Mouse (Mus musculus) gastrocnemius, postnatal 14 days (tissue): ENCODE measurements around the gene Actl10. TPM values are rescaled to one million over a fixed set of nuclear protein-coding genes. Genes with fewer than 3 reads are reported as not detected.
A peak's percentile ranks its signal among the peaks of the same experiment; 100 is the strongest.

ENCODE experiments used
- DNase-seq: peaks from one replicate; pipeline ENCODE4 v3.0.0; 2021; ENCODE audit warnings: mixed read lengths
- intact Hi-C: fragments of 180-260 bp; cut with DNase I; formaldehyde crosslinking; loops from one replicate; pipeline ENCODE4 v1.15.1; 2025; ENCODE audit warnings: low total_unique reads
- long read RNA-seq, 2 experiments: library from polyadenylated mRNA; stranded (forward); transcript quantifications; one replicate each; pipeline ENCODE4 v2.0.0; 2021
- total RNA-seq, 2 experiments: library from RNA; stranded (reverse); gene quantifications; 2 replicates each; pipeline ENCODE4 v1.2.3; 2021

The Actl10 gene
- total RNA-seq = not detected
- long read RNA-seq, experiment 1 = 0 reads
- long read RNA-seq, experiment 2 = 0 reads

GRCm38 (mm10) chr2:154551476-154551875 is at the start of gene Actl10:
TSS of gene Actl10 (plus strand) at chr2:154551776.
- DNase-seq = no peak
- intact Hi-C loops = loop anchor here (5.0 kb wide), 1 partner anchor 61 kb away; the partner anchor contains the start of genes 4930519P11Rik and Zfp341

GRCm38 (mm10) chr2:154507076-154507475 is 44.5 kb upstream of the Actl10 start:
- DNase-seq = no peak
- intact Hi-C loops = no loop called here

DNA sequence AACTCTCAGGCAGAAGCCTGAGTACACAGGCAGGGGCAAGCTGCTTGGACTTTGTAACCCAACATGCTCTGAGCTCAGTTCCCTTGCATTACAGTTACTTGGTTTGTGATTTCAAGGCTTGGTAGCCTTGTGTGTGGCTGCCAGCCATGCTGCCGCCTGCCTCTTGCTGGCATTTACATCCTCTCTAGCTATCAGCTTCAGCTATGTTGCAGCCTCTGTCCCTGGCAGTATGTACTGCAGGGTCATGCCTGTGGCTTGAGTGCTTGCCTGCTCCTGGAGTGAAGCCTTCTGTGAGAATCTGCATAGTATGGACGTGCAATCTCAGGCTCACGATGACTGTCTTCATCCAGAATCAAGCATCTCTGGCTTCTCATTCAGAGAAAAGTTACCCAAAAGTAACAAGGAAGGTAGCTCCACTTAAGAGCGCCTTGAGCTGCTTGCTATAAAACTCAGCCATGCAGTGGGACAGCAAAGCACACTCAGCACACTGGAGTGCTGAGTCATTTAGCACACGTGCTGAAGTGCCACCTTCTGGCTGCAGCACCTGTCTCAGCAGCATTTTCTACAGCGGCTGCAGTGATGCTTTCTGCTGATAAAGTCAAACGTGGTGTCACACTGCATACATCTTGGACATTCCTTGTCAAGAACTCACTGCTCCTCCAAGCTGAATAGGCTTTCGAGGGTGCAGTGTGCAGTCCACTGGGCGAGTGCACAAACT is 43.9 kb upstream of the Actl10 start:
- intact Hi-C loops = no loop called here
- DNase-seq = peak; percentile 4

- intact Hi-C loops = no loop called here
- DNase-seq = no peak
Measured at GRCm38 (mm10) chr2:154508450-154508849, 43.1 kb upstream of the Actl10 start.

GRCm38 (mm10) chr2:154510141-154510540 is 41.4 kb upstream of the Actl10 start:
- intact Hi-C loops = no loop called here
- DNase-seq = no peak

- DNase-seq = no peak
- intact Hi-C loops = no loop called here
Measured at GRCm38 (mm10) chr2:154516944-154517343, 34.6 kb upstream of the Actl10 start.

DNA sequence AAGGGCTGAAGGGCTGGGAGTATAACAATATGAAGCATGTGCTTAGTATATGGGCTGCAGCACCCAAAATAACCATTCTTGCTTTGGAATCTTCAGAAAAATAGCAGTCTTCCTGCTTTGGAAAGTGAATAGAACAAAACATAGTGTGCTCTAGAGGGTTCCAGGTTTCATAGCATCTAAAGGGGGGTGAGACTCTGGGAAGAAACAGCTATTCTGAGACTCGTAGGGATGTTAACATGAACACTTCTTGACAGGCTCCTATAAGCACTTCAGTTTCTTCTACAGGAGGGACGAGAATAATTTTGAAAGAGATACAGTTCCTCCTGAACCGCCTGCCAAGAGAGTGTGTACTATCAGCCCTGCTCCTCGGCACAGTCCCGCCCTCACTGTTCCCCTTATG is 34.2 kb upstream of the Actl10 start:
- intact Hi-C loops = no loop called here
- no peak for DNase-seq

DNA sequence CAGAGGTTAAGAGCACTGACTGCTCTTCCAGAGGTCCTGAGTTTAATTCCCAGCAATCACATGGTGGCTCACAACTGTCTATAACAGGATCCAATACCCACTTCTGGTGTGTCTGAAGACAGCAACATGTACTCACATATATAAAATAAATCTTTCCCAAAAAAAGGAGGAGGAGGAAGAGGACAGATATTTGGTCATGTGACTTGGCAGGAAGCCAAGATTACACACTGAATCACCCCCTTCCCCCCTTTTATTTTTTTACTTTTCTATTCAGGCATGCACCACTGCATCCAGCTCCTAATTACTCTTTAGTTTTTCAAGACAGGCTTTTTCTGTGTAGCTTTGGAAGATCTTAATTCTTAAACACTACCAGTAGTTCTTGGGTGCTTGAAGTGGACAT is 30.1 kb upstream of the Actl10 start:
- intact Hi-C loops = no loop called here
- DNase-seq = no peak

DNA sequence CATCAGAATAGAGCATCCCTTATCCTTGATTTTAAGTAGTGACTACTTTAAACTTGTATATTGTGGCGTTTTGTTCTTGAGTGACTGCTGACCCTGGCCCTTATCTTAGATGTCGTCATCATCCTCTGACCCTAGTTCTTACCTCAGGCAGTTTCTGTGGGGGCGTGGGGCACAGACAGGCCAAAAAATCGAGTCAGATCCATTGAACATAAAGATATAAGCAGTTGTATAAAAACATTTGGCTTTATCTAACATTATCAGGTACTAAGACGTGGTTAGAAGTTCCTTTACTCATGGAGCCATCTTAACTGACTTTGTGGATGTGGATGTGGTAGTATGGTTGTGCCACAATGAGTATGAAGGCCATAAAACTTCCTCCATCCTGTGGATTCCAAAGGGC is 29.2 kb upstream of the Actl10 start:
- intact Hi-C loops = no loop called here
- no peak for DNase-seq

DNA sequence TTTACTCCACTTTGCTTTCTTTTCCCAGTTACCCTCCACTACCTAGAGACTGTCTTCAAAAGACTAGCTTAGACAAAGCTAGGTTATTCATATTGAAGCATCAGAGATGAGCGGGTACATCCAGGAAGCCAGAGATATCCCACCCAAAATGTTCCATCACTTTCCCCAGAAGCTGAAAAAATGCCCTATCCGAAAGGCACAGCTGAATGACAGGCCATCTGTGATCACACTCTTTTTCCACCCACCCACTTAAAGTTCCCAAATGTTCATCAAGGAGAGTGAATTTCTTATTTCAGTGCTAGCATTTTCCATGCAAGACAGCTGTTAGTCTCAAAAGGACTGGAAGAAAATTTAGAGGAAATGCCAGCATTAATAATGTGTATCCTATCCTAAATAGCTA is 26.3 kb upstream of the Actl10 start:
- DNase-seq = no peak
- intact Hi-C loops = no loop called here

DNA sequence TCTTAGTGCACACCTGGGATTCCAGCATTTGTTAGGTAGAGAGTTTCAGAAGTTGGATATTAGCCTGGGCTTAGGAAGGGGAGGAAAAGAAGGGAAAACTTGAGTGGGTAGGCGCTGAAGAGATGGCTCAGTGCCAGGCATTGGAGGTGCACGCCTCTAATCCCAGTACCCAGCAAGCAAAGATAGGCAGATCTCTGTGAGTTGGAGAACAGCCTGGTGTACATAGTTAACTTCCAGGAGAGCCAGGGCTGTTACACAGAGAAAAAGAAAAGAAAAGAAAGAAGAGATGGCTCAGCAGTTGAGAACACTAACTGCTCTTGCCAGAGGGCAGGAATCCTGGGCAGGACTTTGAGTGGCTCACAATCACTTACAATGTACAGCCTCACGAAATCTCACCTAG is 25.0 kb upstream of the Actl10 start:
- intact Hi-C loops = no loop called here
- no peak for DNase-seq

DNA sequence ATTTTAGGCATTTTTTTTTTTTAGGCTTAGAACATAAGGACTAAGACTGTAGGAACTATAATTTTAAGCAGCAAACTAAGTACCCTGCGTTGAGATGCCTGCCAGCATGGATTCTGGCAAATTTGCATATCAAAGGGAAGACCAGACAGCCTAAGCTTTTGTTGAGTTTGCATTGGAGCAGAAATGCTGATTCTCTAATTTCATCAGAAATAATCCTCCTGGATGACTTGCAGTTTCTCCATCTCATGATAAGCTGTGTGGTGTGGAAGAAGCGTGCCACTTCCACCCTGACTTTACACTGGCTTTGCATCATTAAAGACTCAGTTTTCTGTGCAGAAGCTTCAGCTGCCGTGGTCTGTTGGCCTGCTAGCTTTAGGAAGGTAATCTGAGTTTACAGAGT is 18.7 kb upstream of the Actl10 start:
- no peak for DNase-seq
- intact Hi-C loops = no loop called here

DNA sequence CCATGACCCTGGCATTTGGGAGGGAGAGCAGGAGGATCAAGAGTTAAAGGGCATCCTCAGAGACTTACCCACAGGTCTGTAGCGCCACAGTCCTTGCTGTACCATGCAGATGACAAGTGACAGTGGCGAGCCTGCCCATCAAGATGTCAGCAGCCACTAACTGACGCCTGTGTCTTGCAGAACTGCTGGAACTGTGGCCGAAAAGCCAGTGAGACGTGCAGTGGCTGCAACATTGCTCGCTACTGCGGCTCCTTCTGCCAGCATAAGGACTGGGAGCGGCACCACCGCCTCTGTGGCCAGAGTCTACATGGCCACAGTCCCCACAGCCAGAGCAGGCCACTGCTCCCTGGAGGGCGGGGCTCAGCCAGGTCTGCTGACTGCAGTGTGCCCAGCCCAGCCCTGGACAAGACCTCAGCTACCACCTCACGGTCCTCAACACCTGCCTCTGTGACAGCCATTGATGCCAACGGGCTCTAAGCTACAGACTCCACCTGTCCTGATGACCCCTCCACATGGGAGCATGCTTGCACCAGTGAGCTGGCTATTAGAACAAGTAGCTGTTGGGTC is 16.8 kb upstream of the Actl10 start:
- intact Hi-C loops = no loop called here
- DNase-seq = no peak

DNA sequence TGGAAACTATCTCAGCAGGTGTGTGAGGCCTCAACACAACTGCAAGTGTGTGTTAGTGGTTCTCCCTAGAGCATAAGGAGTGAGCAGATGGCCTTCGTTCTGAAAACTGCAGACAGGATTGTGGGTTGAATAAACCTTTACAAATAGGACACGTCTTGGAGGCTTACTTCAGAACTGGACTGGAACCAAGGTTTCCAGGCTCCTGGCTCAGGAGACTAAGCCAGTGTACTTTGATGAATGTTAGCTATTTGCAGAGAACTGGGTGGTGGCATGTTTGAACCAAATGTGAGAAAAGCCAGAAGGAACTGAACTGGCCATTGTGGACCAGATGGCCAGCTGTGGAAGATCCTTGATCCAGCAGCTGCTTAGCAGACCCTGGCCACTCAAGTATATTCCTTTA is 13.3 kb upstream of the Actl10 start:
- no peak for DNase-seq
- intact Hi-C loops = no loop called here

DNA sequence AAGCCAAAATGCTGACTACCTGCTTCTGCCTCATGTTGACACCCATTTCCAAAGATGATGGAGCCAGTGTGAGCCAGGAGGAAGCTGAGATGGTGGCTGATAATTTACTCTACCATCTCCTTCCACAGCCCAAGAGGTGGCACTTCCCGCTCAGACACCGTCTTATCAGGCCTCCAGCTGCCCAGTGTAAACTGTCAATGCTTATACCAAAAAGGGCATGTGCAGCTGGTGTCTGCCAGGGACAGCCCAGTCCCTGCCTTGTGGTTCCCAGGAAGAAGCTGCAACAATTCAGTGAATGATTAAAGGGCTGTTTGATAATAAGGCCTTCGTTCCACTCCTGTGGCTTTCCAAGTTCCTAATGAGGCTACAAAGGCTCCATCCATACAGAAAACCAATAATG is 12.9 kb upstream of the Actl10 start:
- intact Hi-C loops = no loop called here
- DNase-seq = no peak

- intact Hi-C loops = loop anchor here (2.0 kb wide), 1 partner anchor 127 kb away; no protein-coding TSS in a partner anchor
- DNase-seq = no peak
Measured at GRCm38 (mm10) chr2:154539720-154540119, 11.9 kb upstream of the Actl10 start.

- intact Hi-C loops = loop anchor here (2.0 kb wide), 1 partner anchor 129 kb away; no protein-coding TSS in a partner anchor
- no peak for DNase-seq
Measured at GRCm38 (mm10) chr2:154541630-154542029, 9.9 kb upstream of the Actl10 start.

DNA sequence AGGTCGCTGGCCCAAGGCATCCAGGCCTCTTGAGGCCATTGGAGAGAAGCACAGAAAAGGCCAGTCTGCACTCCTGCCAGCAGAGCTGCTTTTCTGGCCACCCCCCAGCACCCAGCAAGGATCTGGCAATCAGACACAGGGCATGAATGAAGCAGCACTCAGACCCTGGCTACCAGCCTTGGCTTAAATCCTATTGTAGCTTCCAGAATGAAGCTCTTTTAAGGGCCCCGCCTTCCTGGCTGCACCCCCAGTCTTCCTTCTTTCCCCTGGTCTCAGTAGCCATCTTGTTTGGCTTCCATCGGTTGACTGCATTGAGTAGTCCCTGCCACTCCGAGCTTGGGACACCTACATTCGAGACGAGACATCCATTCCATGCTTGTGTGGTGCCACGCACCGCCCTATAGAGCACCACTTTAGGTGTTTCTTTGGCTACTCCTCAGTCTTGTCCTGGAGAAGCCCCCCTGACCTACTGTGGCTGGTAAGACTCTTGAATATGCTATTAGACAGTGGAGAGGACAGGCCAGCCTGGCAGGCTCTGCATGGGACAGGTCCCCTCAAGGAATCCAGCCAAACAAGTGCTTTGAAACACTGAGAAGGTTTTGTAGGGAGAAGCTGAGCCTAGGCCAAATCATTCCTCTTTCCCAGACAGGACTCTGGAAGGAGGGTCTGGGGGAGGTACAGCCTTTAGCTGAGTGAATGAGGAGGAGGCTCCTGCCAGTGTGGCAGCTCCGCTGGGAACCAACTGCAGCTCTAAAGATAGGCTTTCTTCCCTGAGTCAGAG is 7.8 kb upstream of the Actl10 start:
- DNase-seq = peak; percentile 75
- intact Hi-C loops = no loop called here

GRCm38 (mm10) chr2:154546711-154547110 is 4.9 kb upstream of the Actl10 start, which contains the start of gene 1700003F12Rik:
TSS of gene 1700003F12Rik (plus strand) at chr2:154547085.
- intact Hi-C loops = no loop called here

GRCm38 (mm10) chr2:154548688-154549087 is 2.9 kb upstream of the Actl10 start:
- DNase-seq = peak; percentile 56
- intact Hi-C loops = no loop called here

More at GRCm38 (mm10) chr2:154546711-154547110, 4.9 kb upstream of the Actl10 start, which contains the start of gene 1700003F12Rik:
- DNase-seq = no peak
